Mouse (Mus musculus) heart, postnatal 36 days (tissue): ENCODE measurements around the gene Flt1. TPM values are rescaled to one million over a fixed set of nuclear protein-coding genes. Genes with fewer than 3 reads are reported as not detected.
A peak's percentile ranks its signal among the peaks of the same experiment; 100 is the strongest.
"Not testable (repeated sequence)": the region's sequence is repeated elsewhere in the genome, so short reads cannot be mapped to it uniquely, and the experiment has no call there.

Source experiments
- DNase-seq, 2 experiments: peaks; one replicate each; pipeline ENCODE4 v3.0.0; 2021 to 2022
- intact Hi-C: fragments of 180-260 bp; cut with DNase I; formaldehyde crosslinking; loops from one replicate; pipeline ENCODE4 v1.15.1; 2025
- total RNA-seq, 2 experiments: library from RNA; stranded (reverse); gene quantifications; 2 replicates each; pipeline ENCODE4 v1.2.3; 2021

Gene Flt1
- total RNA-seq, 2 experiments from 2014 or later = 61.4 to 87.8 TPM

GRCm38 (mm10) chr5:147626944-147627343 lies 98.9 kb downstream of the Flt1 start:
- DNase-seq = no peak
- intact Hi-C loops = loop anchor here (5.0 kb wide), 1 partner anchor 35 kb away; no protein-coding TSS in a partner anchor

- DNase-seq = no peak
- intact Hi-C loops = no loop called here
Observed at GRCm38 (mm10) chr5:147623747-147624146, 102.1 kb downstream of the Flt1 start.

- intact Hi-C loops = no loop called here
- peak in 1 of 2 experiments; percentile 17 for DNase-seq
Observed at GRCm38 (mm10) chr5:147620178-147620577, 105.6 kb downstream of the Flt1 start.

- intact Hi-C loops = no loop called here
- peak; percentile 25 to 29 for DNase-seq
Observed at GRCm38 (mm10) chr5:147618243-147618642, 107.6 kb downstream of the Flt1 start.

- intact Hi-C loops = no loop called here
- DNase-seq = no peak
Observed at GRCm38 (mm10) chr5:147616450-147616849, 109.4 kb downstream of the Flt1 start.

- intact Hi-C loops = no loop called here
- no peak for DNase-seq
Observed at GRCm38 (mm10) chr5:147614659-147615058, 111.2 kb downstream of the Flt1 start.

GRCm38 (mm10) chr5:147611348-147611747 lies 114.5 kb downstream of the Flt1 start:
- DNase-seq, intact Hi-C loops: not testable (repeated sequence)

- DNase-seq = no peak
- intact Hi-C loops = no loop called here
Observed at GRCm38 (mm10) chr5:147607256-147607975, 118.4 kb downstream of the Flt1 start.

- DNase-seq = no peak
- intact Hi-C loops = no loop called here
Observed at GRCm38 (mm10) chr5:147606751-147607150, 119.1 kb downstream of the Flt1 start.

GRCm38 (mm10) chr5:147601460-147602360 lies 124.1 kb downstream of the Flt1 start:
- intact Hi-C loops = no loop called here
- no peak for DNase-seq

- no peak for DNase-seq
Observed at GRCm38 (mm10) chr5:147597825-147598224, 128.0 kb downstream of the Flt1 start.

GRCm38 (mm10) chr5:147589814-147590213 lies 136.0 kb downstream of the Flt1 start:
- intact Hi-C loops = loop anchor here (5.0 kb wide), 1 partner anchor 37 kb away; no protein-coding TSS in a partner anchor
- no peak for DNase-seq

More at GRCm38 (mm10) chr5:147597825-147598224, 128.0 kb downstream of the Flt1 start:
- intact Hi-C loops = no loop called here

GRCm38 (mm10) chr5:147585070-147585469 lies 140.7 kb downstream of the Flt1 start:
- DNase-seq = no peak
- intact Hi-C loops = no loop called here

GRCm38 (mm10) chr5:147584648-147585047 lies 141.2 kb downstream of the Flt1 start:
- peak in 1 of 2 experiments; percentile 21 for DNase-seq
- intact Hi-C loops = loop anchor here (1.0 to 5.0 kb wide), 3 partner anchors 63 to 264 kb away; partner anchors contain the start of gene Flt1

- intact Hi-C loops = loop anchor here (1.0 to 5.0 kb wide), 3 partner anchors 64 to 265 kb away; partner anchors contain the start of gene Flt1
- DNase-seq = peak; percentile 82 to 90
Observed at GRCm38 (mm10) chr5:147583702-147584298, 142.0 kb downstream of the Flt1 start.

- peak in 1 of 2 experiments; percentile 16 for DNase-seq
- intact Hi-C loops = loop anchor here (5.0 kb wide), 2 partner anchors 67 to 147 kb away; partner anchors contain the start of gene Flt1
Observed at GRCm38 (mm10) chr5:147580181-147580580, 145.6 kb downstream of the Flt1 start.

GRCm38 (mm10) chr5:147579691-147580090 lies 146.1 kb downstream of the Flt1 start:
- DNase-seq = peak; percentile 60 to 62
- intact Hi-C loops = loop anchor here (5.0 kb wide), 2 partner anchors 68 to 148 kb away; partner anchors contain the start of gene Flt1

GRCm38 (mm10) chr5:147579148-147579547 lies 146.7 kb downstream of the Flt1 start:
- intact Hi-C loops = no loop called here
- no peak for DNase-seq

GRCm38 (mm10) chr5:147577003-147577402 lies 148.8 kb downstream of the Flt1 start:
- intact Hi-C loops = no loop called here
- DNase-seq = no peak

- intact Hi-C loops = no loop called here
- peak; percentile 48 to 52 for DNase-seq
Observed at GRCm38 (mm10) chr5:147574517-147574916, 151.3 kb downstream of the Flt1 start.
